Mouse (Mus musculus): ENCODE results near the gene Bmpr1b. TPM values are rescaled to one million over a fixed set of nuclear protein-coding genes. Genes with fewer than 3 reads are reported as not detected.

Bmpr1b gene
- total RNA-seq, 2 experiments from 2014 or later, result 14.2 to 14.5 TPM

DNA sequence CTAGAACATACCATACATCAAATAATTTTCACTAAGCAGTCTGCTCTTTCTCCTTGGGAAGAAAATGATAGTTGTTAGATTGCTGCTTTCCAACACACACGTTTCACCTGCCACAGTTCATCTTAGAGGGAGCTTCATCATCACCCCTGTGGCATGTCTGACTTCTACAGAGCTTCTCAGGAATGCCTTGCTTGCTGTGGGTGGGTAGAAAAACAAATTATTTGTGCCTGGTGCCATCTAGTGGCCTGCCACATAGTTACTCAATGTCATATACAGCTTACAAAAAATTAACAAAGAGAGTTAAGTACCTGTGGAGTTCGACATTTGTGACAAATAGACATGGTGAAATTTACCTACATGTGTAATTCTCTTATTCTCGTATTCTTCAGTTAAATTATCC is 338.1 kb downstream of the Bmpr1b start:
- DNase-seq (ENCODE audit: low spot score in 2 of 2), result peak; percentile 68 to 77

DNA sequence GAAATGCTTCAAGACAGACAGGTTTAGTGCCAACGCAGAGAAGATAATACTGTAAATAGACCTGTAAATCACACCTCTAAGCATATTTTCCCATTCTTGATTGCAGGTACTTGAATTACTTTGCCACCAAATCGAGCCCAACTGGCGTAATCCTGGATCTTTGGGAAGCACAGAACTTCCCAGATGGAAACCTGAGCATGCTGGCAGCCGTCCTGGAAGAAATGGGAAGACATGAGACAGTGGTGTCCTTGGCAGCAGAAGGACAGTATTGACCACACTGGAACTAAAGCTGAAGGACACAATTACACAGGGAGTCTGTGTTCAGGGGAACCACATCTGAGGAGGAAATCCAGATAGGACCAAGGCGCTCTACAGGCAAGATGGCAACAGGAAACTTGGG is 340.9 kb downstream of the Bmpr1b start:
- no peak for DNase-seq (ENCODE audit: low spot score in 2 of 2)

DNA sequence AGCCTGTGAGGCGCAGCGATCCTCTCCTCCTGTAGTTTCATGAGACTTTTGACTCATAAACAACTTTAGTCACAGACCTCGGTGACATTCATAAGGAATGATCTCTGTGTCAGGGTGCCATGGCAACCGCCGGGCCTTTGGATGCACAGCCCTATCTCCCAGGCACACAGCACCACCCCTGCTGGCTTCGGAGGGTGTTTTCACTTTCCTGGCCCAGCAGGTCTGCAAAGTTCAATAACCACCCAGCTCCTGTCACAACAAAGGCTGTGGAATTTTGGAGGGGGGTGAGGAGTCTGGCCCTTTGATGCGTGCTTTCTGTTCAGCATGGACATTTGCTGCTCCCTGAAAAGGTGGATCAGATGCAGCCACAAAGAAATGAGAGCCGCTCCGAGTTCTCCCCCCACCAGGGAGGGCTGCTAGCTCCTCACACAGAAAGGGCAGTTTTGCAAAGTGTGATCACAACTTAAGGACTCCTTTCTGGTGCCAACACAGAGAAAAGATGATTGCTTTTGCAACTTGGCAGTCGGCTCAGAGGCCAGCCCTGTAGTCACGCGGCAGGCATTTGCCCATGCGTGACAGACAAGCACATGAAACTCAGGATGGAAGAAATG is 349.8 kb downstream of the Bmpr1b start:
- no peak for DNase-seq (ENCODE audit: low spot score in 2 of 2)

DNA sequence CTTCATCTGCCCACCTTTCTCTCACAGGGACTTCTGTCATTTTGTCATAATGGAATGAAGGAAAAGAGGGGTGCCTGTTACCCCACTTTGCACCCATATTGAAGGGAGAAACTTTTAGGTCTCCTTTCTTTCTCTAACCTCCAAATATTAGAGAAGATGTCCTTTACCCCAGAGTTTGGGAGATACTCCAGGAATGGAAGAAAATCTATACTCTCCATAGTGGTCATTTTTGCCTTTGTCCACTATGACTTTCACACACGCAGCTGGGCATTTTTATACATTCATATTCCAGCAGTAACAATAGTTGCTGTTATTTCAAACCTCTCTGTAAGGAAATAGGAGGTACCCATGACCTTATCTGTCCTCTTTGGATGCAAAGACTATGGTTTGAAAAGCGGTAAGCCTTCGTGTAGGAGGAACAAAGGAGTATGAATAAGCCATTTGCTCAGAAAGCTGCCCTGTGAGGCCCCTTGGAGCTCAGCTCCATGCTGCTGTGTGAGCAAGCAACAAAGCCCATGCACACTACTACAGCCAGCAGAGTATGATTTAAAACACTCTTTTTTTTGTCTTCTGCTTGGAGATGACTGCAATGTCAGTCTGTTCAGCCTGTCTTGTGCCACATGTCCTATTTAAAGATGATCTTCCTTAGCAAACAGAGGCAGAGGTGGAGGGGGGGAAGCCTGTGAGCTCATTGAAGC is 350.5 kb downstream of the Bmpr1b start:
- no peak for DNase-seq (ENCODE audit: low spot score in 2 of 2)

DNA sequence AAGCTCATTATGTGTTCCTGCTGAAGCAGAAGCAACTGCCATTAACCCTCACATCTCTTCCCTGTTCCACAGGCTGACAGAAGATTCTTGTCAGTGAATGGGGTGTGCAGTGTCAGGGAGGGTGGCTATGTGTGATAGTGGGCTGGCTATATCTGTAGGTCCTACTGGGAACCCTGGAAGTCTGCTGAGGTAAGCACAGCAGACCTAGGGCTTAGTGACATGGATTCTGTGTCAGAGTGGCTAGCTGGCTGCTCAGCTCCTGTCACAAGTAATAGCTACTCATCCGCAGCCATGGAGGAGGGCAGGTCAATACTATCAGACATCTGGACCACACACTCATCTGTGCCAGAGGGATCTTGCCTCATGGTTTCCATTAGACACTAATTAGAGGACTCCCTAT is 354.4 kb downstream of the Bmpr1b start:
- DNase-seq (ENCODE audit: low spot score in 2 of 2), result no peak

DNA sequence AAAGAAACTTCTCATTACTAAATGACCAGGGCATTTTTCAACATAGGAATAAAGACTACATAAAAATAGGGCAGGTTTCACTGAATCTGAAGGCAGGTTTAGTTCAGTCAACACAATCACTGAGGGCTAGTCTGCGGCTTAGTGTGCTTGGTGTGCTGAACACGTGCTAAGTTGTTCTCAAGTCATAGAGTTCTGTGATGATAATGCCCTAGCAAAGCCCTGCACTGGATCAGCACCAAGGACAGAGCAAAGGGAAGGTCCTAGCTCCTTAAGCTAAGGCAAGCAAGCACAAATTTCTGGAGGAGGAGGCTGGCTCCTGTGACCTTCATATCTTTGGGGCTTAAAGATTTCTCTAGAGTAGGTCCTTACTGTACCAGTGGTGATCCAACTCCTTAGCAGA is 357.9 kb downstream of the Bmpr1b start:
- DNase-seq (ENCODE audit: low spot score in 2 of 2), result no peak

DNA sequence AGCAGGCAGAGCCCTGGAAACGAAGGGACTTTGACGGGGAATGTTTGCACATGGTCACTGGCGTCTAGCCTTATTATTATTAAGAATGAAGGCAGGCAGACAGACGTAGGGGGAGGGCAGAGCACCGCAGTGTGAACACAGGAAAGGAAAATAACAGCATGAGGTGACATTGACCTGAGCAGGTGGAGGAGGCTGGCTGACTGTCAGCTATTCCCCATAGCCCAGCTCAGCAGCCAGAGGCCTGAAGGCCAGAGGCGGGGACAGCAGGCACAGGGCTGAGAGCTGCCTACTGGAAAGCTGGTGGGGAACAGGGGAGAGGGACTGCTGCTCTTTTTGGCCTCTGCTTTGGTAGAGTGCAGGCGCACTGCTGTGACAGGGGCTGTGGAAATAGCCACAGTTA is 358.3 kb downstream of the Bmpr1b start:
- DNase-seq (ENCODE audit: low spot score in 2 of 2), result no peak

DNA sequence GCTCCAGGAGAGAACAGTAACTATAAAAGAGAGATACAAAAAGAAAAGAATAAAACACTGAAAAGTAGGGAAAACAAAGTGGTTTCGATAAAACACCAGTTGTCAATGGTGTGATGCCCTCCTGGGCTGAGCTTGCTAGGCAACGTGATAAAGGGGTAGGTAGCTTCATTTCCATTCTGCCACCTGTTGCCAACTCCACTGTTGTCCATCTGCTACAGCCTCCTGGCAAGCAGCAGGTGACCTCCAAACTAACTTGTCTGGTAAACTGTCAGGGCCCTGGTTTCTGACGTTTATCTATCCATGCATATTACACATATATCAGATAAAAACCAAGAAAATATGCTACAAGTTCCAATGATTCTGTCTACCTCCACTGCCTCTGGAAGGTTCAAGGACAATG is 359.6 kb downstream of the Bmpr1b start:
- DNase-seq (ENCODE audit: low spot score in 2 of 2), result no peak

DNA sequence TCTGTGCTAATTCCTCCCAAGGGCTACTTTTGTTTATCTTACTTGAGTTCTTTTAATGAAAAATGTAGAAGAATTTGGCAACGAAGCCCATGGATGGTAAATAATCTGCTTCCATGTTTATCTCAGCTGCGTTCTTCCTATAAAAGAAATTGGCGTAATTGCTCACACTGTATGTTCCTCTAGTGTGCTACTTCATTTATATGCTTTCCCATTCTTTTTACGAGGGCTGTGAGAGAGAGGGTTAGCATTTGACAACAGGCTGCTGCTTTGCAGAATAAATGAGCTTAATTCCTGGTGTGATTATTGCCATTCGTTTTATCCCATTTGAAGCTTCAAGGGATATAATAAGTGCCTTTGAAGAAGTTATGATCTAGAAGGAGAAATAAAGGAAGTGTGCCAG is 365.1 kb downstream of the Bmpr1b start:
- DNase-seq (ENCODE audit: low spot score in 2 of 2), result no peak

DNA sequence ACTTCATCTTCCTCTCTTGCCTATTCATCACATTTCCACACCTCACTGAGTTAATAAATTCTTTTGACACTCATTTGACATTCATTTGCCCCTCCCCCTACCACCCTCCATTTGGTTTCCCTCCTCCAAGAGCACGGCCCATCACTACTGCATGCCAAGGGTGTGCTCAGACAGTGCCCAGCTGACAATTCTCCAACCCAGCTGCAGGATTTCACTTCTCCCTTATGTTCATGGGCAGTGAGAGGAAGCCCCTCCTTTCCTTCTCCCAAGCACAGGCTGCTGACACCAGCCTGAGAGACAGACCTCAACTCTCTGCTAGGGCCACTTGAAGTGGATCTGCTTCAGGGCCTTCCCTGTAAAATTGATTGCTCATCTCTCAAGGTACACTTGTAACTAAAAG is 371.4 kb downstream of the Bmpr1b start:
- no peak for DNase-seq (ENCODE audit: low spot score in 2 of 2)

DNA sequence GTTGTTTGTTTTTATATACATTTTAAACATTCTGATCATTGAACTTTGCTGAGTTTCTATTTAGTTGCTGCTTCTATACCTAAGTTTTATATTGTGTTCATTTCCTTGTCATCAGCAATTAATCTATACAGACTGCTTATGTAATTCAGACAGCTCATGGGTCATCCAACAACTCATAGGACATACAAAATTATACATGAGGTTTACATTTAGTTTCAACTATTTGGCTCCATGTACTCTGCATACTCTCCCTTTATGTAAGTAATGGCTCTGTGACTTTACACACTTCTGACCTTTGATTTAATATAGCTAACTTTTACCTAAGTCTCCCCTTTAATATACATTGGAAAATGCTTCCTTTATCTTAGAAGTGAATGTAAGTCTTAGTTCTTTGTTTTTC is 371.9 kb downstream of the Bmpr1b start:
- DNase-seq (ENCODE audit: low spot score in 2 of 2), result no peak

DNA sequence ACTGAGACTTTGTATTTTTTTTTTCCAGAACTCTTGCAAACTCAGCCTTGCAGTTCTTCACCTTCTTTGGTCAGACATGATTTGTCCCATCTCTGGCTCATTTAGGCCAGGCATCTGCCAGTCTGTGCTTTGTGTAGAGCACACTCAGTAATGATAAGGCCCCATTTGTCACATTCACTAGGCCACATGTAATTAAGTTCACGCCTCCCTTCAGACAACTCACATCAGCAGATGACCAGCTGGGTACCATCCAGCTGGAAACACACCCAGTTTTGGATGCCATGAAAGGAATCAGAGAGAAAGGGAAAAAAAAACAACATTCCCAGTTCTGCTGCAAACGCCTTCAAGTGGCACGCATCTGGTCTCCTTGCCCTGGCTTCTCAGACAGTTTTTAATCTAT is 374.9 kb downstream of the Bmpr1b start:
- DNase-seq (ENCODE audit: low spot score in 2 of 2), result peak; percentile 19 to 20

DNA sequence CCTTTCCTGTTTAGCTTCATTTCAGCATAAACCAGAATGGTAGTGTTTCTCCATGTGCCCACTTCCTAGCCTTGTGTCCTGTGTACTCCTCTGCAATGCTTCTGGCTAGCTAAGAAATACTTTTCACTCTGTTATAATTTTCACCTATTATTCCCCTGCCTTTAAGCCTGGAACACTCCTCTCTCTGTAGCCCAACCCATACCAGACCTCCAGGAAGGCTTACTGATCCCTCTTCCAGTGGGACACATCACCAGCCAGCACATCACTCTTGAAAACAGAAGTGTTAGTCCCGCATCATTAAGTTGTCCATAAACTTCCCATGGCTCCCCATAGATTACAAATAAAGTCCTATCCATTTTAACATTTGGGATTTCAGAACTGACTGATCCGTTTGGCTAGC is 375.5 kb downstream of the Bmpr1b start:
- no peak for DNase-seq (ENCODE audit: low spot score in 2 of 2)

DNA sequence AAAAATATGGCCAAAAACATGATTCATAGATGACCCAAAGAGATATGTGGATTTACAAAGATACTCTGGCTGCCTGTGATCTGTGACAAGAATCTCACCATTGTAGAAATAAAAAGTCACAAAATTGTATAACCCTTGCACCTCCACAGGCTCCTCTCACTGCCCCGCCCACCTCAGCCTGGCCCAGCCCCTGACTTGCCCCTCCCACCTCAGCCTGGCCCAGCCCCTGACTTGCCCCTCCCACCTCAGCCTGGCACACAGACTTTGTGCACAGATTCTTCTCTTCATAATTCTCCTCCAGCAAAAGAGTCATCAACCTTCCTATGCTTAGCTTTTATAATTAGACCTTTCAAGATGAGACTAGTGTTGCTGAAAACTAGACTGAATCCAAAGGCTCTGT is 377.1 kb downstream of the Bmpr1b start:
- no peak for DNase-seq (ENCODE audit: low spot score in 2 of 2)

DNA sequence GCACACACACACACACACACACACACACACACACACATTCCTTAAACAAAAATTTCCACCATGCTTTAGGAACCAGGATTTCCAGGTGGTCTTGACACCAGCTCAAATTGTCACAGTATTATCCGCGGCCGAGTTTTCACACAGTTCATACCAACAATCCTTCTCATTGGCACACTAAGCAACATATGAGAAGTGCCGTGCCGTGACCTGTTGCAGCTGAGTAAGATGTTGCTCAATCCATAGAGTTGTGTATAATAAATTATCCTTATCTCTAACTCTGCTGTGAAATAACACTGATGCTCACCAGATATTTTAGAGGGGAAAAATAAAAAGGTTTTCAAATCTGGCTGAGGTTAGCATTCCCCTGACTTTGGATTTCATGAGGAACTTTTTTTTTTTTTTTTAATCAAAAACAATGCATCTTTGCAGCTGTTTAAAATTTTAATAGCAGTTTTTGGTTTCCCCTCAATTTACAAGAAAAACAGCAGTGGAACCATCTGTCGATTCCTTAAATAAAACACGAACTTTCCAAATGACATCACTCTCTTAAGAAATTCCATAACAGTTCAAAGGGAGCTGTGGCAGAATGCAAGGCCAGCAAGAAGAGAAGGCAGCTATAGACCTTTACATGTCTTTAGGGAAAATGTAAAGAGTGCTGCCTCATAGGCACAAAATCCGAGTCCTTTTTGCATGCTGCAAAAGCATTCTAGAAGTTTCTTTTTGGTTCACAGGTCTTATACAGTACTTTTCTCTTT is 378.0 kb downstream of the Bmpr1b start:
- no peak for DNase-seq (ENCODE audit: low spot score in 2 of 2)

Other genes with a start within 250 kb of the Bmpr1b start
- gene Pdlim5, start 226.3 kb upstream of the Bmpr1b start, total RNA-seq (2021), result 10 to 100 TPM; 25.2 to 28.7 TPM

All from layer of hippocampus, postnatal 14 days (tissue).